Mouse (Mus musculus): ENCODE results near the gene Omt2b. TPM values are rescaled to one million over a fixed set of nuclear protein-coding genes. Genes with fewer than 3 reads are reported as not detected.
"Not testable (repeated sequence)": the region's sequence is repeated elsewhere in the genome, so short reads cannot be mapped to it uniquely, and the experiment has no call there.

The Omt2b gene
- polyA plus RNA-seq, 2 experiments, result not detected

DNA sequence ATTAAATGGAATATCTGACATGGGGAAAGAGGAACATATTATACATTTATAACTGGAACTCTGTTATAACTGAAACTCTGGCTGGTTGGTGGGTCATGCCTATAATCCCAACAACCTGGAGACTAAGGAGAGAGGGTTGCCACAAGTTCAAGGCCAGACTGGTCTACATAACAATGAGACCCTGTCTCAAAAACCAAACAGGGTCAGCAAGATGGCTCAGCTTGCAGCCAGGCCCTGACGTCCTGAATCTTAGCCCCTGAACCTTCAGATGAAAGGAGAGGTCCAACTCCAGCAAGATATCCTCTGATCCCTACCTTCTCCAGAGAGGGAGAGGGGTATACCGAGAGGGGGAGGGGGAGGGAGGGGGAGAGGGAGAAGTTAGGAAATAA, 33.1 kb downstream of the Omt2b start:
- WGBS, result 45% methylated on average over 2 of the region's 2 CpGs
- TF ChIP-seq POLR2A (IDR thresholded peaks at IDR 0.05; ENCODE audit: borderline replicate concordance, extremely low read depth, insufficient read depth, insufficient read length), result no peak

DNA sequence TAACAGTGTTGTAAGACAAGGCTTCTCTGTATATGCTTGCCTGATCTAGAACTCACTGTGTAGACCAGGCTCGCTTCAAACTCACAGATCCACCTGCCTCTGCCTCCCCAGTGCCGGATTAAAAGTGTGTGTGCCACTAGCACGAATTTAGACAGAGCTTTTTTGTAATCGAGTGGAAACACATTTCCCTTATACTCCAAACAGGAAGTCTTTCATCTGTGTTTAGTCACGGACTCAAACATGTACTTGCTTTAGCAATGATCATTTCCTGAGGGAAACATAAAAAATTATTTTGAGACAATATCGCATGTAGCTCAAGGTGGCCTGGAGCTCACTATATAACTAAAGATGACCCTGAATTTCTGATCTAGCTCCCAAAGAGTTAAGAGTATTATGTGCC, 36.0 kb downstream of the Omt2b start:
- H3K9ac ChIP-seq (ENCODE audit: low read depth, low read length, severe bottlenecking), result no peak overlapping the region
- no peak overlapping the region for H3K27ac ChIP-seq (replicated peaks; ENCODE audit: low read depth, low read length)
- DNase-seq (ENCODE audit: low spot score) (no peak), ATAC-seq (ENCODE audit: low FRiP score, low read depth) (no peak)
- no peaks in the 10 kb centered on the region for H3K4me1 ChIP-seq (ENCODE audit: control insufficient read depth, insufficient read depth, low read length)
- no peaks in the 10 kb centered on the region for H3K9me3 ChIP-seq (ENCODE audit: control insufficient read depth, low read length)
- no peaks in the 10 kb centered on the region for H3K36me3 ChIP-seq (ENCODE audit: control insufficient read depth, insufficient read depth, low read length)
- no peak overlapping the region for H3K4me3 ChIP-seq (replicated peaks; ENCODE audit: low read length)
- H3K4me2 ChIP-seq (replicated peaks; ENCODE audit: low read depth, low read length, severe bottlenecking), result no peak overlapping the region
- no peaks in the 10 kb centered on the region for H3K27me3 ChIP-seq (ENCODE audit: control insufficient read depth, insufficient read depth, low read length)
- no peak for TF ChIP-seq POLR2A (IDR thresholded peaks at IDR 0.05; ENCODE audit: borderline replicate concordance, extremely low read depth, insufficient read depth, insufficient read length)
- WGBS, result 53% methylated on average over 6 of the region's 6 CpGs

More for the DNA sequence above, 33.1 kb downstream of the Omt2b start:
- no peaks in the 10 kb centered on the region for H3K27me3 ChIP-seq (ENCODE audit: control insufficient read depth, insufficient read depth, low read length)
- H3K4me2 ChIP-seq (replicated peaks; ENCODE audit: low read depth, low read length, severe bottlenecking), result no peak overlapping the region
- no peak overlapping the region for H3K27ac ChIP-seq (replicated peaks; ENCODE audit: low read depth, low read length)
- H3K4me3 ChIP-seq (replicated peaks; ENCODE audit: low read length), result no peak overlapping the region
- no peaks in the 10 kb centered on the region for H3K9me3 ChIP-seq (ENCODE audit: control insufficient read depth, low read length)
- no peaks in the 10 kb centered on the region for H3K4me1 ChIP-seq (ENCODE audit: control insufficient read depth, insufficient read depth, low read length)
- H3K36me3 ChIP-seq (ENCODE audit: control insufficient read depth, insufficient read depth, low read length), result no peaks in the 10 kb centered on the region
- no peak for ATAC-seq (ENCODE audit: low FRiP score, low read depth)
- DNase-seq (ENCODE audit: low spot score), result no peak
- no peak overlapping the region for H3K9ac ChIP-seq (ENCODE audit: low read depth, low read length, severe bottlenecking)

DNA sequence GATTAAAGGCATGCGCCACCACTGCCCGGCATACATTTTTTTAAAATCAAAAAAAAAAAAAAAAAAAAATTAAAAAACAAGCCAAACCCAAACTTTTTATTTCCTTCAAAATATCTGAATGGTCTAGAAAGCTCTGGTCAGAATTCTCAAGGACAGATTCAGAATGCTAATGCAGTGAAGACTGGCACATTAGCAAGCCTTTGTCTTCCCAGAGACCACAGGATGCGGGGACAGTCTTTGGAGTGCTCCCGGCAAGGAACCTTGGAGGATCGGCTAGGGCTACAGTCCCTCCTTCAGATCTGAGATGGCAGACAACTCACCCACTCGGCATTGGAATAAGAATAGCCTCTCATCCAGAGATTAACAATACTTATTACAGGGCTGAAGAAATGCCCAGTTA, 37.3 kb downstream of the Omt2b start:
- 86% methylated on average over 6 of the region's 6 CpGs for WGBS

DNA sequence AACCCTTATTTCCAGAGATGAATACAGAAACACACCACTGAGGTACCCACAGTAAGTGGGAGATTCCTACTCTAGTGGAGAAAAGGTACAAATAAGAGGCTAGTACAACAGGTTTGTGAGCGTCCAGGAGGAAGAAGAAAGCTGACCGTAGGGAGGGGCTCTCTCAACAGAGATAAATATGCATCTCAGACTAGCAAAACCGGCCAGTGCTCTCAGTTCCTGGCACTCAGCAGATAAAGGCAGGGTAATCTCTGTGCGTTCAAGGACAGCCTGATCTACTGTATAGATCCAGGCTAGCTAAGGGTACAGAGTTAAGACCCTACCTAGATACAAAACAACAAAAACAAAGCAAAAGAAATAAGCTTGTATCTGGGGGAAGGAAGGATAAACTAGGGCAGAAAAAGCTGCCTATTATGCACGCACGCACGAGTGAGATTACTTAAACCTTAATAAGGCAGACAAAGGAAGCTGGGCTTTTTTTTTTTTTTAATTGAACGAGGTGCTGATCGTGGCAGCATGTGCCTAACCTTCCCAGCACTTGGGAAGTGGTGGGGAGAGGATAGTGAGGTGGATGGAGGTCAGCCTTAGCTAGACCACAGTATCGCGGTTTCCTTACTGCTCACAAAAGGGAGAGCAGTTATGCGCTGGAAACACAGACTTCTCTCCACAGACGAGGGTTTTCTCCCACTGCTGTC, 38.6 kb downstream of the Omt2b start:
- Histone ChIP-seq H3K4me2 (replicated peaks; ENCODE audit: low read depth, low read length, severe bottlenecking) (no peak overlapping the region), H3K4me1 (ENCODE audit: control insufficient read depth, insufficient read depth, low read length) (no peaks in the 10 kb centered on the region), H3K27ac (replicated peaks; ENCODE audit: low read depth, low read length) (no peak overlapping the region), H3K27me3 (ENCODE audit: control insufficient read depth, insufficient read depth, low read length) (no peaks in the 10 kb centered on the region), H3K9me3 (ENCODE audit: control insufficient read depth, low read length) (no peaks in the 10 kb centered on the region), H3K9ac (ENCODE audit: low read depth, low read length, severe bottlenecking) (no peak overlapping the region), H3K36me3 (ENCODE audit: control insufficient read depth, insufficient read depth, low read length) (no peaks in the 10 kb centered on the region), H3K4me3 (replicated peaks; ENCODE audit: low read length) (no peak overlapping the region)
- WGBS, result 62% methylated on average over 13 of the region's 13 CpGs
- ATAC-seq (ENCODE audit: low FRiP score, low read depth), result no peak
- no peak for DNase-seq (ENCODE audit: low spot score)
- no peak for TF ChIP-seq POLR2A (IDR thresholded peaks at IDR 0.05; ENCODE audit: borderline replicate concordance, extremely low read depth, insufficient read depth, insufficient read length)

More for the DNA sequence above, 37.3 kb downstream of the Omt2b start:
- no peak for DNase-seq (ENCODE audit: low spot score)
- no peak overlapping the region for H3K27ac ChIP-seq (replicated peaks; ENCODE audit: low read depth, low read length)
- no peak for TF ChIP-seq POLR2A (IDR thresholded peaks at IDR 0.05; ENCODE audit: borderline replicate concordance, extremely low read depth, insufficient read depth, insufficient read length)
- no peak overlapping the region for H3K4me3 ChIP-seq (replicated peaks; ENCODE audit: low read length)
- no peak overlapping the region for H3K9ac ChIP-seq (ENCODE audit: low read depth, low read length, severe bottlenecking)
- H3K36me3 ChIP-seq (ENCODE audit: control insufficient read depth, insufficient read depth, low read length), result no peaks in the 10 kb centered on the region
- no peaks in the 10 kb centered on the region for H3K9me3 ChIP-seq (ENCODE audit: control insufficient read depth, low read length)
- ATAC-seq (ENCODE audit: low FRiP score, low read depth), result no peak
- H3K4me1 ChIP-seq (ENCODE audit: control insufficient read depth, insufficient read depth, low read length), result no peaks in the 10 kb centered on the region
- H3K4me2 ChIP-seq (replicated peaks; ENCODE audit: low read depth, low read length, severe bottlenecking), result no peak overlapping the region
- no peaks in the 10 kb centered on the region for H3K27me3 ChIP-seq (ENCODE audit: control insufficient read depth, insufficient read depth, low read length)

DNA sequence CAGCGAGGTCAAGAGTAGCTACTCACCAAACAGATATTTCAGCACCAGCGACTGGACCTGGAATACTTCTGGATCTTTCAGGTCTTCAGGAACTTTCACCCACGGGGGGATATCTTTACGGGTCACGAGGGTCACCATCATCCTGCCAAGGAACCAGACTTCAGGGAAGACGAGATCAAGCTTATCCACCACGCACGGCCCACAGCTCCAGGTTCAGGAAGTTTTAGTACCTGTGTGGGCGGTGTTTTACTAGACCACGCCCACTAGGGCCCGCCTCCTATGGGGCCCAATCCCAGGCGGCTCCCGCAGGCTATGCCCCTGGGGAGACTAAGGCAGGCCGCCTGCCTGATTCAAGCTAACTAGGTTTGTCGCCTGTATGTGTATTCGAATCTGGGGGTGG, 40.6 kb downstream of the Omt2b start, which contains the start of gene Dppa5a:
TSS of gene Dppa5a (minus strand) at position 219 of the 400 bp plus-strand sequence.
- not testable (repeated sequence) for H3K4me2 ChIP-seq (replicated peaks; ENCODE audit: low read depth, low read length, severe bottlenecking); H3K27ac ChIP-seq (replicated peaks; ENCODE audit: low read depth, low read length); H3K27me3 ChIP-seq (ENCODE audit: control insufficient read depth, insufficient read depth, low read length); H3K4me3 ChIP-seq (replicated peaks; ENCODE audit: low read length); H3K9ac ChIP-seq (ENCODE audit: low read depth, low read length, severe bottlenecking); H3K36me3 ChIP-seq (ENCODE audit: control insufficient read depth, insufficient read depth, low read length); ATAC-seq (ENCODE audit: low FRiP score, low read depth); DNase-seq (ENCODE audit: low spot score); H3K9me3 ChIP-seq (ENCODE audit: control insufficient read depth, low read length); H3K4me1 ChIP-seq (ENCODE audit: control insufficient read depth, insufficient read depth, low read length)
- WGBS, result 90% methylated on average over 16 of the region's 16 CpGs
